In genomic region chr1:92648673-92649072, GRCm38 (mm10) we compare ENCODE assay signal across 9 mouse cellular contexts. TPM values are rescaled to one million over a fixed set of nuclear protein-coding genes. Genes with fewer than 3 reads are reported as not detected.
DNase-seq lines count a peak whose midpoint lies in the region; ATAC-seq and TF ChIP-seq lines count a peak whose summit lies in the region.
"Had no signal": no experiment of that assay in that cellular context is flagged by ENCODE, and none has a peak within 500 bp of the region (broad histone marks: within the 10 kb centered on the region; RNA-seq: fewer than 3 reads in every experiment).

TSS of gene Otos (minus strand) at chr1:92648841.

- DNase-seq in CD4-positive helper T cell, adult 2 months (ENCODE audit: low read depth, low spot score), result peak; percentile 69
- DNase-seq in adrenal gland, postnatal 14 days, result peak; percentile 85
- DNase-seq in embryonic facial prominence, embryonic 10.5 days (ENCODE audit: low spot score), result peak; percentile 84
- DNase-seq in kidney, postnatal 0 days (ENCODE audit: low spot score), result peak; percentile 88
- peak; percentile 22 to 37 (median 28) for DNase-seq in liver, embryonic 14.5 days (ENCODE audit: low read depth in 3 of 3, low spot score in 3 of 3)
- DNase-seq in stomach, postnatal 0 days (ENCODE audit: low spot score), result peak; percentile 78

- WGBS in embryonic facial prominence, embryonic 10.5 days, result 26% methylated on average over 8 of the region's 8 CpGs
- 27% methylated on average over 8 of the region's 8 CpGs for WGBS in heart, embryonic 12.5 days
- WGBS in kidney, postnatal 0 days, result 24% methylated on average over 8 of the region's 8 CpGs
- 18% methylated on average over 8 of the region's 8 CpGs for WGBS in liver, embryonic 14.5 days (ENCODE audit: insufficient replicate concordance)
- WGBS in neural tube, embryonic 13.5 days, result 29% methylated on average over 8 of the region's 8 CpGs
- 22% methylated on average over 8 of the region's 8 CpGs for WGBS in stomach, postnatal 0 days

- no peak for TF ChIP-seq EP300 in liver, embryonic 14.5 days (IDR thresholded peaks at IDR 0.05; ENCODE audit: low read depth)
- TF ChIP-seq EP300 in stomach, postnatal 0 days (optimal IDR thresholded peaks at IDR 0.05), result no peak

- peak; percentile 27; the same call in 1 of the 2 replicates for ATAC-seq in heart, embryonic 12.5 days (ENCODE audit: insufficient number of reproducible peaks, low FRiP score)
- peak; percentile 62; the same call in 1 of the 2 replicates for ATAC-seq in kidney, postnatal 0 days (replicated peaks; ENCODE audit: low FRiP score, low read depth)
- no peak for ATAC-seq in liver, embryonic 14.5 days (ENCODE audit: insufficient read depth)
- peak; percentile 58; the same call in 1 of the 2 replicates for ATAC-seq in neural tube, embryonic 13.5 days (ENCODE audit: low read depth)
- peak; percentile 85 for ATAC-seq in stomach, postnatal 0 days (ENCODE audit: low FRiP score, low TSS enrichment)

- H3K9ac ChIP-seq in heart, embryonic 12.5 days, result no peak within 1 kb of the TSS
- H3K9ac ChIP-seq in kidney, postnatal 0 days (ENCODE audit: low read depth, low read length), result no peak within 1 kb of the TSS
- no peak within 1 kb of the TSS for H3K9ac ChIP-seq in liver, embryonic 14.5 days (replicated peaks)
- no peak within 1 kb of the TSS for H3K9ac ChIP-seq in neural tube, embryonic 13.5 days
- H3K9ac ChIP-seq in stomach, postnatal 0 days (ENCODE audit: low read length), result no peak within 1 kb of the TSS
- H3K9ac ChIP-seq: heart, embryonic 13.5 days had no signal

- peaks cover 14% of the 10 kb centered on the region for H3K27me3 ChIP-seq in embryonic facial prominence, embryonic 10.5 days (replicated peaks; ENCODE audit: low read depth, poor library complexity, severe bottlenecking)
- peaks cover 58% of the 10 kb centered on the region for H3K27me3 ChIP-seq in heart, embryonic 12.5 days (replicated peaks)
- no peaks in the 10 kb centered on the region for H3K27me3 ChIP-seq in kidney, postnatal 0 days (ENCODE audit: insufficient read depth, low read length)
- H3K27me3 ChIP-seq in liver, embryonic 14.5 days (ENCODE audit: control insufficient read depth, insufficient read depth, low read length), result no peaks in the 10 kb centered on the region
- H3K27me3 ChIP-seq in neural tube, embryonic 13.5 days, result peaks cover 4% of the 10 kb centered on the region
- no peaks in the 10 kb centered on the region for H3K27me3 ChIP-seq in stomach, postnatal 0 days (ENCODE audit: control insufficient read depth, insufficient read depth, low read length)

- H3K36me3 ChIP-seq in embryonic facial prominence, embryonic 10.5 days (replicated peaks), result no peaks in the 10 kb centered on the region
- no peaks in the 10 kb centered on the region for H3K36me3 ChIP-seq in heart, embryonic 12.5 days
- no peaks in the 10 kb centered on the region for H3K36me3 ChIP-seq in kidney, postnatal 0 days (ENCODE audit: insufficient read depth, low read length)
- no peaks in the 10 kb centered on the region for H3K36me3 ChIP-seq in liver, embryonic 14.5 days (replicated peaks; ENCODE audit: control insufficient read depth, insufficient read depth, low read depth)
- no peaks in the 10 kb centered on the region for H3K36me3 ChIP-seq in neural tube, embryonic 13.5 days
- H3K36me3 ChIP-seq in stomach, postnatal 0 days (ENCODE audit: control insufficient read depth, insufficient read depth, low read length), result no peaks in the 10 kb centered on the region
- H3K36me3 ChIP-seq: heart, embryonic 13.5 days had no signal

- TF ChIP-seq CTCF in kidney, postnatal 0 days (IDR thresholded peaks at IDR 0.05; ENCODE audit: low read depth), result peak; percentile 87
- TF ChIP-seq CTCF in liver, embryonic 14.5 days (IDR thresholded peaks at IDR 0.05; ENCODE audit: low read depth), result peak; percentile 86
- peak; percentile 88 for TF ChIP-seq CTCF in stomach, postnatal 0 days (IDR thresholded peaks at IDR 0.05; ENCODE audit: low read depth)

- no peak within 1 kb of the TSS; the same call in 1 of the 2 replicates for H3K27ac ChIP-seq in embryonic facial prominence, embryonic 10.5 days (replicated peaks)
- H3K27ac ChIP-seq in heart, embryonic 12.5 days (ENCODE audit: poor library complexity, severe bottlenecking), result no peak within 1 kb of the TSS
- H3K27ac ChIP-seq in kidney, postnatal 0 days, result no peak within 1 kb of the TSS
- no peak within 1 kb of the TSS for H3K27ac ChIP-seq in liver, embryonic 14.5 days
- no peak within 1 kb of the TSS for H3K27ac ChIP-seq in neural tube, embryonic 13.5 days (replicated peaks)
- H3K27ac ChIP-seq in stomach, postnatal 0 days (replicated peaks), result no peak within 1 kb of the TSS
- H3K27ac ChIP-seq: heart, embryonic 13.5 days had no signal

- 0 out of 2 replicates have a peak within 1 kb of the TSS, but pooled peaks have one; percentile 9 for H3K4me2 ChIP-seq in heart, embryonic 12.5 days
- no peak within 1 kb of the TSS for H3K4me2 ChIP-seq in kidney, postnatal 0 days (ENCODE audit: low read length)
- H3K4me2 ChIP-seq in liver, embryonic 14.5 days (ENCODE audit: low read depth), result peak within 1 kb of the TSS; percentile 45
- no peak within 1 kb of the TSS for H3K4me2 ChIP-seq in neural tube, embryonic 13.5 days
- H3K4me2 ChIP-seq in stomach, postnatal 0 days (replicated peaks; ENCODE audit: low read depth), result no peak within 1 kb of the TSS
- H3K4me2 ChIP-seq: heart, embryonic 13.5 days had no signal

- H3K9me3 ChIP-seq in embryonic facial prominence, embryonic 10.5 days, result no peaks in the 10 kb centered on the region
- no peaks in the 10 kb centered on the region for H3K9me3 ChIP-seq in heart, embryonic 12.5 days (replicated peaks)
- H3K9me3 ChIP-seq in kidney, postnatal 0 days (replicated peaks; ENCODE audit: low read length), result no peaks in the 10 kb centered on the region
- H3K9me3 ChIP-seq in liver, embryonic 14.5 days (ENCODE audit: control insufficient read depth, low read length), result no peaks in the 10 kb centered on the region
- H3K9me3 ChIP-seq in neural tube, embryonic 13.5 days, result no peaks in the 10 kb centered on the region
- H3K9me3 ChIP-seq in stomach, postnatal 0 days (ENCODE audit: control insufficient read depth, low read length), result no peaks in the 10 kb centered on the region
- H3K9me3 ChIP-seq: heart, embryonic 13.5 days had no signal

- H3K4me3 ChIP-seq in embryonic facial prominence, embryonic 10.5 days, result no peak within 1 kb of the TSS
- no peak within 1 kb of the TSS for H3K4me3 ChIP-seq in heart, embryonic 12.5 days
- no peak within 1 kb of the TSS for H3K4me3 ChIP-seq in kidney, postnatal 0 days (replicated peaks; ENCODE audit: low read depth, low read length)
- H3K4me3 ChIP-seq in liver, embryonic 14.5 days (ENCODE audit: insufficient read depth in 1 of 2, low read depth in 2 of 2, low read length in 2 of 2), result peak within 1 kb of the TSS in 1 of 2 experiments; percentile 1; a peak in 1 of 4 replicates
- no peak within 1 kb of the TSS for H3K4me3 ChIP-seq in neural tube, embryonic 13.5 days
- no peak within 1 kb of the TSS for H3K4me3 ChIP-seq in stomach, postnatal 0 days (ENCODE audit: low read depth, low read length)
- H3K4me3 ChIP-seq: heart, embryonic 13.5 days had no signal

- peaks cover 12% of the 10 kb centered on the region for H3K4me1 ChIP-seq in embryonic facial prominence, embryonic 10.5 days
- no peaks in the 10 kb centered on the region for H3K4me1 ChIP-seq in heart, embryonic 12.5 days (replicated peaks)
- H3K4me1 ChIP-seq in kidney, postnatal 0 days (replicated peaks; ENCODE audit: insufficient read depth, low read length), result no peaks in the 10 kb centered on the region; the same call in 1 of the 2 replicates
- H3K4me1 ChIP-seq in liver, embryonic 14.5 days (replicated peaks; ENCODE audit: control insufficient read depth in 2 of 2, insufficient read depth in 2 of 2, low read length in 1 of 2), result peaks cover 0 to 6% of the 10 kb centered on the region in 2 experiments; a peak in 1 of 4 replicates
- peaks cover 19% of the 10 kb centered on the region for H3K4me1 ChIP-seq in neural tube, embryonic 13.5 days (replicated peaks)
- H3K4me1 ChIP-seq in stomach, postnatal 0 days (replicated peaks; ENCODE audit: control insufficient read depth, insufficient read depth), result no peaks in the 10 kb centered on the region
- H3K4me1 ChIP-seq: heart, embryonic 13.5 days had no signal

RNA-seq across cellular contexts. Expression of gene Otos, which starts in this region (rescaled TPM):
- total RNA-seq in adrenal gland, postnatal 14 days (2021), result not detected in 2 replicates
- 0.05 TPM in 1 of 2 replicates, not detected in the other for polyA plus RNA-seq in embryonic facial prominence, embryonic 10.5 days (2016; fragmentation: Nextera tagmentation; extraction: Ambion mirVana)
- polyA plus RNA-seq in heart, embryonic 12.5 days (2016; fragmentation: Nextera tagmentation; extraction: Ambion mirVana), result not detected in 2 replicates
- 1.0 and 1.3 TPM in 2 replicates for polyA plus RNA-seq in kidney, postnatal 0 days (2015; fragmentation: Nextera tagmentation; extraction: Ambion mirVana)
- polyA plus RNA-seq in liver, embryonic 14.5 days (2012; rRNA removed), result 0.18 TPM in 1 of 2 replicates, not detected in the other
- polyA plus RNA-seq in liver, embryonic 14.5 days (2014; fragmentation: Nextera tagmentation; extraction: Ambion mirVana), result 0.10 TPM in 1 of 2 replicates, not detected in the other
- not detected in 2 replicates for polyA plus RNA-seq in neural tube, embryonic 13.5 days (2015; fragmentation: Nextera tagmentation; extraction: Ambion mirVana)
- 0.16 and 0.18 TPM in 2 replicates for polyA plus RNA-seq in stomach, postnatal 0 days (2015; fragmentation: Nextera tagmentation; extraction: Ambion mirVana)
- polyA plus RNA-seq: heart, embryonic 13.5 days had no signal

Comparison
In these comparisons a context has a peak if more than half of its experiments do, and no peak if none do; other contexts are left out.
1. Peak in DNase-seq in adrenal gland, postnatal 14 days; RNA of the gene not detected or under 1 TPM.
2. Peak in DNase-seq in embryonic facial prominence, embryonic 10.5 days; RNA of the gene not detected or under 1 TPM.
3. Peak in ATAC-seq and H3K4me2 ChIP-seq in heart, embryonic 12.5 days; RNA of the gene not detected or under 1 TPM.
4. Peak in DNase-seq and H3K4me2 ChIP-seq in liver, embryonic 14.5 days; RNA of the gene not detected or under 1 TPM.
5. Peak in ATAC-seq in neural tube, embryonic 13.5 days; RNA of the gene not detected or under 1 TPM.
6. Peak in DNase-seq and ATAC-seq in stomach, postnatal 0 days; RNA of the gene not detected or under 1 TPM.
7. DNase-seq: peak in every context shown above with its lines; median percentile 88 in kidney, postnatal 0 days; 85 in adrenal gland, postnatal 14 days; 84 in embryonic facial prominence, embryonic 10.5 days; 78 in stomach, postnatal 0 days; 69 in CD4-positive helper T cell, adult 2 months; 28 in liver, embryonic 14.5 days.